Mouse (Mus musculus): Measurements from ENCODE around the gene Erp29.

GRCm38 (mm10) chr5:121451644-121452025, 671 bp downstream of the Erp29 start, which contains the start of gene Tmem116:
- TF ChIP-seq HCFC1 (IDR thresholded peaks at IDR 0.05; ENCODE audit: borderline replicate concordance, insufficient read depth, low read length) (no peak), CHD2 (IDR thresholded peaks at IDR 0.05; ENCODE audit: low read depth, low read length) (no peak), ZC3H11A (IDR thresholded peaks at IDR 0.05; ENCODE audit: borderline replicate concordance, low read depth, low read length) (no peak), ZNF384 (IDR thresholded peaks at IDR 0.05; ENCODE audit: low read depth, low read length) (no peak), MAFK (IDR thresholded peaks at IDR 0.05; ENCODE audit: insufficient read depth, low read depth, low read length) (no peak)
